Mouse (Mus musculus) kidney, postnatal 10 days (tissue): ENCODE data around the gene Pop7.

Experiments used
- DNase-seq: peaks from one replicate; pipeline ENCODE4 v3.0.0; 2021; ENCODE audit warnings: mixed read lengths

Gene Pop7

DNA sequence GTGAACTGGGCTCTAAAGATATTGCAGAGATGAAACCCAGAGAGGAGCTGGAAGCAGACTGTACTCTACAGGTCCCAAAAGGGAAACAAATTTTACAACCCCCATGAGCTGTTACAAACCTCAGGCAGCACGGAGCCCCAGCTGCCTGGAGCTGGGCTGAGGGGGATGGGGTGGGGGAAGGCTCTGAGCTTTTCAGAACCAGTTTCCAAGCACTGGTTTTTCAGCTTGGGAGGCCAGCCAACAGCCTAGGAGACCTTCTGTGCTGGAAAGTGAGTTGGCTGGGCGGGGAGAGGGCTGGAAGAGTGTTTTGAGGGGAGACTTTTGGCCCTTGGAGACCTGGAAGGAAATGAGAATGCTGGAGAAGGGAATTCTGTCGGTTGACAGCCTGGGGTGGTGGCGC is 10.8 kb downstream of the Pop7 start:
- peak; percentile 86 for DNase-seq

DNA sequence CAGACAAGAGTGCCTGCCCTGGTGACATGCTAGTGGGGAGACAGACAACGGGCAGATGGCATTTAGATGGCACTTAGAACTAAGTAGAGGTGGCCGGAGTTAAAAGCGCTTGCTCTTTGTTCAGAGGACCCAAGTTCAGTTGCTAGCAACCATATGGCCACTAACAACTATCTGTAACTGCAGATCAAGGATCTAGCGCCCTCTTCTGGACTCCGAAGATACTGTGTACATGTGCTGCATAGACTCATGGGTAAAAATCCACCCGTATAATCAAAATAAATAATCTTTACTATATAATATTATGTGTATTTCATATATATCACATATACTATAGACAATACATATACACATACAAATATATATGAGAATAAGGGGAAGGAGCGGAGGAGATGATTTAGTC is 14.7 kb downstream of the Pop7 start:
- no peak for DNase-seq

DNA sequence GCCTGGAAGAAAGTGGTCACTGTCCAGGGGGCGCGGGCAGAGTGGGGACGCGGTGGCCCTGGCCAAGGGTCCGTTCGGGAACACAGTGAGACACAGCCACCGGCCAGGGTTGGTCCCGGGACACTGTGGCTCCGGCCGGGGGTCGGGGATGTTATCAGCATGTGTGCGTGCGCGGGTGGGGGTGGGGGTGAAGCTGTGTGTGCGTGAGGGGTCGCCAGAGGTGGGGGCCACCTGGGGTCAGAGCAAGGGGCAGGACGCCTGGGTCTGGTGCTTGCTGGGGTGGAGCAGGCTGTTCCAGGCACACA is 16.5 kb downstream of the Pop7 start:
- no peak for DNase-seq

DNA sequence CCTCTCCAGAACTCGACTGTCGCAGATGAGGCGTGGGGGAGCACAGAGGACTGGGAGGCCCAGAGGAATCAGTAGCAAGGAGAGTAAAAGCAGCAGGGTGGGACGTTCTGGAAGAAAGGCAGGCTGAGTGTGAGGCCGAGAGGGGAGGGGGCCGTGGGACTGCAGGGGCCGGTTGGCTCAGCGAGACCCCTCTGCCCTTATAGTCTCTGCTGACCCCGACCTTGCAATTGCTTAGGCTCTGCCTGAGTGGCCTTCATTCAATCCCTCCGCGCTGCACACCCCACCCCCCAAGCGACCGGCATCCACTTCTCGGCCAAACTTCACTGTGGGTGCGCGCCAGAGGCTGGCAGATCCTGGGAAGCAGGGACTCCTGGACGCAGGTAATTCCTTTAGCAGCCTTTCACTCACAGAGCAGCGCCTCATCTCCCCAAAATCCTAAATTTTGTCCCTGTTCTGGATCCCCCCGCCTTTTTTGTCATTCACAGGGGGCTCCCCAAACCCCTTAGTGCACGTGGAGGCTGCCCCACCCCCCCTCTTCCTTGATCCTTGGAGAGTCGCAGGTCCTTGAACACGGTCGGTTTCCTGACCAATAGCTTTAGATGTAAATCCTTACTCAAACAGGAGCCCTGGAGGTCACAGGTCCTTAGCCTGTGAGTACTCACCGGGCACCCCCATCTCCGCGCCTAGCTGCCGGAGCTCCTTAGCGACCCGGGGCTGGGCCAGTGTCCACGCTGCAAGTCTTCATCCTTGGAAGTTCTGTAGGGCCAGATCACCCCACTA is 17.1 kb downstream of the Pop7 start:
- no peak for DNase-seq

DNA sequence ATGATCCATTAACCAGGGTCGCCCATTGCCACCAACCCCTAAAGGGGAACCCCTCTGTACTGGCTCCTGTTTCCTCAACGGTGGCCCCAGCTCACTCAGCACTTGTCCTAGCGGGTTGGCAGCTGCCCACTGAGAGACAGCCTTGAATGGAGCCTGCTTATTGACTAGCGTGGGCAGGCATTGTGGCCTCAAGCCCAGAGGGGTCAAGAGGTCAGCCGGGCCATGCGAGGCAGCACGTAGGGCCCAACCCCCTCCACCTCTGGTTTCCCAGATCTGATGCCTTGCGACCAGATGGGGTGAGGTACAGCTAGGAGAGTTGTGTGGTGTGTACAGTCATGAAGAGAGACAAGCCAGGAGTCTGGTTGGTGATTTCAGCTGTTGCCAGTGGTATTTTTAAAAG is 20.4 kb downstream of the Pop7 start:
- peak; percentile 41 for DNase-seq

DNA sequence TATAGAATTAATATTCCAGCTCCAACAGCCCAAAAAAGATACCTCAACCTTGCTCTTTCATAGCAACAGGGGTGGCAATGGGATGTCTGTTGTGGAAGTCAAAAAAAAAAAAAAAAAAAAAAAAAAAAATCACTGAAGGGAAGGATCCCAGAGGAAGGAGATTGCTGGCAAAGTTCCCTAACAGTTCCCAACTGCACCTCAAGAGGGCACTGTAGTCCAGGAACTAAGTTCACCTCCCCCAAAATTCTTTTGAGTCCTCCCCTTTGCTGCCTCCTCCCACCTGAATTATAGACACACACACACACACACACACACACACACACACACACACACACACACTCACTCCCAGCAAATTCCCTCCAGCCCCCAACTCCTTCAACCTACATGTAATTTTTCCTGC is 21.2 kb downstream of the Pop7 start:
- peak; percentile 92 for DNase-seq

DNA sequence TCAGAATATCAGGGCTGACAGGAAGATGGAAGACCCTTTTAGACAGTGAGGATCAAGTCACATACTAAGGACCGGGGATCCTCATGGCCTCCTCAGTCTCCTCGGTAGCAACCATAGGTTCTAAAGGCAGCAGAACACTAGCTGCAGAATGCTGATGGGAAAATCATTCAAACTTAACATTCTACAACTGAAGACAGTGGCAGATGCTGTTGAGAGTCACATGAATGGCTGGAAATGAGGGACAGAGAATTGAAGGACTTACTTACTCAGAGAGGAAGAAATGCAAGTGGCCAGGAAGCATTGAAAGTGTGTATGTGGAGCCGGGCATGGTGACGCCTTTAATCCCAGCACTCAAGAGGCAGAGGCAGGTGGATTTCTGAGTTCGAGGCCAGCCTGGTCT is 25.4 kb downstream of the Pop7 start, which contains the start of gene Zan:
Gene Zan, minus strand, starts transcription at position 101 of the 400 bp plus-strand sequence.
- no peak for DNase-seq

DNA sequence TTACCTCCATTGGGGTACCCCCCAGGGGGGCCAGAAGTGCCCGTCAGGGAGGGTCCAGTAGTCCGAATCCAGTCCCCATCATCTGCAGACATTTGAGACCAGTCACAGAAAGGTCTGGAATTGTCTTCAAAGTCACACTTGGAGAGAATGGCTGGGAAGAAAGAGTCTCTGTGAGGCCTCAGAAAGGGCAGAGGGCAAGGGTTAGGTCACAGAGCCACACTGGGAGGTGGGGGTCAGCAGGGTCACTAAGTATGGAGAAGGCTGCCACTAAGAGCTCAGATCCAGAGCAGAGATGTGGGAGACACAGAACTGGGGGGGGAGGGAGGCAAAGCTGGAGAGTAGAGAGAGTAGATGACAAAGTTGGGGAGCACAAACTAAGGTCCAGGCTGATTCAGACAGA is 28.0 kb downstream of the Pop7 start:
- no peak for DNase-seq

DNA sequence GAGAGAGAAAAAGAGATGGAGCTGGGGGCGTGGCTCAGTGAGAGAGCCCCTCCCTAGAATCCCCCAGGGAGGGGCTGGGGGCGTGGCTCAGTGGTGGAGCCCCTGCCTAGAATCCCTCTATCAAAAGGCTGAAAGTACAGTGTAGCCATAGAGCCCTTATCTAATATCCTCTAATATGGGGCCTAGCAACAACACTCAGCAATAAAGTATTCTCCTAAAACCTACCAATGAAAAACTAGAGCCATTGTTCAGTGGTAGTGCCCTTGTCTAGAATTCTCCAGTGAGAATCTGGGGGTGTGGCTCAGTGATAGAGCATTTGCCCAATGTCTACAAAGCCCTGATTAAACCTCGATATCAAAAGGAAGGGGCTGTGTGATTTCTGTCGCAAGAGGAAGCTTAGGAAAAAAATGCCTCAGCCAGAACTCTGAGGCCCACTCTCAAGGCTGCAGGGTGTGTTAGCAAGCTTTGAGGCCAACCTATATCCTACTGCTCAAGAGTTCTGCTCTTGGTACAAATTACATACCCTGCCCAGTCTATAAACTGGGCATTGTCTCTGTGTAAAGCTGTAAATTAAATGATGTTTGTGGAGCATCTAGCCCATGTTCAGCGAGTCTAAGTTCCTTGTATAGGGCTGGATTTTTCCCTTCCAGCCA is 29.9 kb downstream of the Pop7 start:
- no peak for DNase-seq

DNA sequence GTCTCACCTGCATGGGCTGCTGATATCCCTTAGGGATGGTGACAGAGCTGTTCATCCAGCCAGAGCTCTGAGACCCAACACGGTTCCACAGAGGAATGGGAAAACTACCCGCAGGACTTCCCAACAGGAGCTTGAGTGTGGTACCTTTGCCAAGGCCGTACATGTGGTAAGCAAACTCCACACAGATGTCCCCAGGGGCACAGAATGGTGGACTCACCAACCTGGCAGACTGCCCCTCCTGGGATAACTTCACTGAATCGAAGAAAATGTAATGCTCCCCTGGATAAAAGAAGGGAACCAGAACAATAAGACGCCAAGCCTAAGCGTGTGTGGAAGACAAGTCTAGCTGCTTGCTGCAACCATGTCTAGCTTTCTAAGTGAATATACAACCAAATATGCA is 35.4 kb downstream of the Pop7 start:
- no peak for DNase-seq

DNA sequence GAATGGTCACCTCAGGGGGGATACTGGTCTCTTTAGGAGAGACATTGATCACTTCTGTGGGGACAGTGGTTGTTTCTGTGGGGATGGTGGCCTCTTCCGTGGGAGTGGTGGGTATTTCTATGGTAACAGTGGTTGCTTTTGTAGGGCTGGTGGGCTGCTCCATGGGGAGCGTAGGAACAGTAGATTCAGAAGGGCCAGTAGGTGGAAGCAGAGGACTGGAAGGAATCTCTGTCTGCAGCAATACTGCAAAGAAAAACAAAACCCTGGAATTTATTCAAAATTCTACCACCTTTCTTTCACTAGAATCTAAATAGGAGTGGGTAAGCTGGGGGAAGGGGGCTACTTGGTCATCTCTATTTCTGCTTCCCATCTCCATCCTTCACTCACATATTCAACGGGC is 37.3 kb downstream of the Pop7 start:
- peak; percentile 47 for DNase-seq

DNA sequence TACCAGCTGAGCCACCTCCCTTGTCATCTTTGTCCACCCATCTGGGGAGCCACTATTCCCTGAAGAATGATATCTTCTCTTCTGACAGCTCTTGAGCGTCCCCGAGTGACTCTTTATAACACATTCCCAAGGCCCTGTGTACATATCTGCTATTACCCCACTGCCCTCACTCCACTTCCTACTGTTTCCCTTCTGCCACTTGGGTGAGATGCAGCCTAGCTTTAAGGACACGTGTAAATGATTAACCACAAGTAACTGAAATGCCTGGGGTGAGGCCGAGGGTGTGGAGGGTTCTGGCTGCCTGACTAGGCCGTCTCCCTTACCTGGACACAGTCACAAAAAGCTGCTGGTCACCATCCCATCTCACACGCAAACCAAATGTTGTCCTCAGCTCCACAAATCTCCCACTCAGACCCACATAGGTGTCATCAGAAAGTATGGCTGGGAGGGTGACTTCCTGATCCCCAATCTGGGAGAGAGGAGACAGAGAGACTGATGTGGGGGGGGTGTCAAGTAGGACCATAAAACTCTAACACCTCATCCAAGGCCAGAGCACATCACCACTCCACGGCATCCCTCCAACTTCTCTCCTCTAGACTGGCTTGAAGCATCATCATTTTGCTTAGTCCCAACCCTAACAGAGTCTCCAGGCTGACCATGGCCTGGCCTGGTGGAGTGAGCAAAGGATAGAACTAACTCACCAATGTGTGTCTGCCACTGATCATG is 46.3 kb downstream of the Pop7 start:
- peak; percentile 41 for DNase-seq

DNA sequence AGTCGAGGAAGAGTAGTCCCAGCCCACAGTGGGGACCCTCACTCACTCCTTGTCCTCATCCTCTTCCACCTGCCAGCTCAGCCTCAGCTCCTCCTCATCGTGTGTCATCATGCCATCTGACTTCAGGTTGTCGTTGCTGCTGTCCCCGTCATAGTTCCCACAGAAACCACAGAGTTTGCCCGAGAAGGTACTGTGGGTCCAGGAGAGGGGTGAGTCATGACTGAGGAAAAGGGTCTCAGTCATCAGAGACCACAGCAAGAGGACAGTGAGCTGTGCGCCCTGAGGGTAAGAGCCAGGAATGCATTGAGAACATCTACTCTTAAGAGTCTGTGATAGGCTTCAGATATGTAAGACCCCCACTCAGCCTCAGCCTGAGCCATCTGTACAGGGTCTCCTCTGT is 47.1 kb downstream of the Pop7 start:
- no peak for DNase-seq
